Mouse (Mus musculus) heart, postnatal 25 days (tissue): ENCODE results near the gene Car2. TPM values are rescaled to one million over a fixed set of nuclear protein-coding genes. Genes with fewer than 3 reads are reported as not detected.

Source experiments
- DNase-seq: peaks from one replicate; pipeline ENCODE4 v3.0.0; 2022; ENCODE audit warnings: low spot score
- intact Hi-C: fragments of 180-260 bp; cut with DNase I; formaldehyde crosslinking; loops from one replicate; pipeline ENCODE4 v1.15.1; 2025
- total RNA-seq, 2 experiments: library from RNA; stranded (reverse); gene quantifications; 2 replicates each; pipeline ENCODE4 v1.2.3; 2021

Gene Car2
- total RNA-seq = 1 to 10 TPM; 6.9 to 8.9 TPM

DNA sequence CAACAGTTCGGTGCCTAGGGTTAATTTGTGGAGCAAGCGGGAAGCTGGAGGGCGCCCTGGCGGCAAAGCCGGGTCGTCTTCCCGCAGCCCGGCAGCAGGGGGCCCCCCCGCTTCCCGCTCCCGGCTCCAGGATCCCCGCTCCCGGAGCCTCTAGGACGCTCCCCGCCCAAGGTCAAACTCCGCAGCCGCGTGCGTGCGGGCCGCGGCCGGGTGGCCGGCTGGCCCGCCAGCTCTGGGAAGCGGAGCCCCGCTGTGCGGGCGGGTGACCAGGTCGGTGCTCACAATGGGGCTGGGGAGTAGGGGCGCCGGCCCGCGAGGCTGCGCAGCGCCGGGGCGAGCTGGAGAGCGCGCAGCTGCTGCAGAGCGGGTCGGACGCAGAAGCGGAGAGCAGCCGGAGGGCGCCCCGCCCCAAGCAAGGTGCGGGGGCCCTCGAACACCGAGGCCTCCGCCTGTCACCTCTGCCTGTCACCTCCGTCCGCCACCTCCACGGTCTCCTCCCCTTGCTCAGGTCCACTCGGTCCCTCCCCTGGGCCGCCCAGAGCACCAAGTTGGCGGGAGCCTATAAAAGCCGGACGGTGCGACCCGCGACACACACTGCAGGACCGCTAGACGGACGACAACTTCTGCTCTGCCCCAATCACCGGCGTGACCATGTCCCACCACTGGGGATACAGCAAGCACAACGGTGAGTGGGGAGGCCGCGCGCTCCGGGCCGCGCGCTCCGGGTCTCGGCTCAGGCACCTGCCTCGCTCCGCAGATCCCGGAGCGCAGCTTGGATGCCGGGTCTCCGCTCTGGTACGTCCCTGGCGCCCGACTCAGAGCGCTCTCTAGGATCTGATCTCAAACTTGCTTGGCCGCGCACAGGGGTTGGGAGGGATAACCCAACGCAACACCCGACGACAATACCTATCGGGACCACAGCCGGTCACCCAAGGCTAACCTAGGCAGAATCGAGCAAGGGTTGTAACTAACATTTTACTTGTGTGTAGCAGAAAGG is at the start of gene Car2:
Car2 (plus strand) TSS at position 172 of the 997 bp plus-strand sequence.
- DNase-seq = peak; percentile 5
- intact Hi-C loops = no loop called here

DNA sequence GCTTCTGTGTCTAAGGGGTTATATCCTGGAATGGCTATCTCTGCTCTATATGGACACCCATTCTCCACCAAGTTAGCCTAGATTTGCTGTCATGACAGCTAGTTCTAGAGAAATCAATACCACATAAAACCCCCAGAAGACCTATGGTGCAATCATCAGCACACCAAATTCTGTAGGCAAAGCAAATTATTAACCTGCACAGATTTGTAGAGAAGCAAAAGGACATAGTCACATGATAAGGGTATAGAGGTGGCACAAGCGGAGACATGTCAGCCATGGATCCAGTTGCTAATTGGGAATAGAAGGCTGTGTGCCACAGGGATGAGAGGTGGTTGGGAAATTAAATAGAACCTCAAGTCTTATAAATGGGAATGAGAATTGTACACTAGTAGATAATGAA is 47.1 kb upstream of the Car2 start:
- intact Hi-C loops = no loop called here

DNA sequence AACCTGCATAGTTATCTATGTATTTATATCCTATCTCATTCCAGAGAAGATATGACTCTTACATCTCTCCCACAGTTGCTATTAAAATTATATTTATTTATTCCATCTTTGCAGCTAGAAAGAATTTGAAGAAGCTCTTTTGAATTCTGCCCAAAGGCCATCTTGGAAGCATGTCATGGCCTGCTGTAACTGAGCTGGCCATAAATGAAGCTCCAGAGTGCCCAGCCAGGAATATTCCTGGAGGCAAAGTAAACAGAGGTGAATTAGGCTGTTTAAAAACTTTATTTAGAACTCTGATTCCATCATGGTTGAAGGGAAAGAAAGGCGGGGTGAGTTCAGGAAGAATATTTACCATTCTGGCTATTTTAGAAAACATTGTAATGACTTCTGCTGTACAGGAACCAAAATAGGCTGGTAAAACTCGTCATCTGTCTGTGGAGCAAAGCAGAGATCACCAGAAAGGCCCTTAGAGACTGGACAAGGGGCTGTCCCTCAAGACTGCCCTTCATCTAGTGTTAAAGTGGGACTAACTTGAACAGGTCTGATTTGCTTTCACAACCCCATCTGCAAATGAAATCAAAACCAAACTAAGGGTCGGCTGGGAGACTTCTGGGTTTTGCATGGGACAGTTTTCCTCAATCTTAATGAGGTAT is 46.5 kb upstream of the Car2 start:
- intact Hi-C loops = no loop called here
- DNase-seq = no peak

More for the DNA sequence above, 47.1 kb upstream of the Car2 start:
- no peak for DNase-seq

DNA sequence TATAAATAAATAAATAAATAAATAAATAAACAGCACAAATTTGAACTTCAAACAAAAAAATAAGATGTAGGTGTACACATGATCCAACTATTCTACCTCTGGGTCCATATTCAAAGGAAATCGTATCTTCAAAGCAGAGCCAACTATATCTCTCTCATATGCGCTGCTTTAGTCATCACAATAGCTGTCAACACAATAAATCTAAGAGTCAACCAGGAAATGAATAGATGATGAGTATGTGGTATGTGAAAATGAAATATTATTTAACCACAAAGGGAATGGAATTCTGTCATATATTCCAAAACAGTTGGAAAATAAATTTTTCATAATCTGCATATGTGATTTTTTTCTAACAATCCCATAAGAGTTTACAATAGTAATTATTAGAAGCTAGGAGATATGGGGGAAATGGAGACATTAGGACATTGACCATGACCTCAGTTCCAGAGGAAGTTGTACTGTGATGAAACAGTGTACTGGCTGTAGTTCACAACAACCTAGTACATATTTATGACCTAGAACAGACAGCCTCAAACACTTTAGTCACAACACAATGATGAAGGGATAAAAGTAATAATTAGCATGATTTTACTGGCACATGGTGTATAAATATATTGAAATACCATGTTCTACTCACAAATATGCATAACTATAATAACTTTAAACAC is 37.4 kb upstream of the Car2 start:
- intact Hi-C loops = no loop called here
- DNase-seq = no peak

DNA sequence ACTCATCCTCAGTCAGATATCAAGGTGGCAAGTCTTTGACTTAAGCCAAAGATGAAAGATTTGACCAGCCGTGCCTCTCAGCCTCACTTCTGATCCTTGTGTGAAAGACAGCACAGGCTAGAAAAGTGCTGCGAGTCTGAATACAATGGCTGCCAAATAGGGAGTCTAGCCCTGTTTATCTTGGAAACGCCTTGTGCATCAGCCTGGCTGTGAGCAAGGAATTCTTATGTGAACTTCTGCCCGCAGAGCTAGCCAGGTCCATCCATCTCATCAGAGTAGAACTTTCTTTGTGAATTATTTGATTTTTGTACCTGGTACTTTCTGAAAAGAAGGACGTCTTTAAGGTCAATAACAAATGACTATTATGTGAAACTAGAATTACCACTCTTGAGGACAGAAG is 32.1 kb upstream of the Car2 start:
- no peak for DNase-seq
- intact Hi-C loops = no loop called here

DNA sequence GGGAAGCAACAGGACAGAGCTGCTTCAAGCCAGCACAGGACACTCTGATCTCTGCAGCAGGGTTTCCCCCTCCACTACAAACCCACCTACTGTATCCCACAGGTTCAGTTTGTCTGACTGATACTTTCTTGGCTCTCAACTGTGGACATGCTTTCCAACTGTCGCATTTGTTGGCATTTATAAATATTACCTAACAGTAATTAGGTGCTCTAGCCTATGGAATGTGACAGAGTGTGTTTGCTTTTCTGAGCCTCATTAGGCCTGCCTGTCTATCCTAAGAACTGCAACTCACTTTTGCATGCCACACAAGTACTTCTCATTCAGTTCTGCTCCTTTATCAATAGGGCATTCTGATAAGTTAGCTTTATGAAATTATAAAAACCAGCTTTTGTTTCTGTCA is 31.6 kb upstream of the Car2 start:
- DNase-seq = no peak
- intact Hi-C loops = no loop called here

DNA sequence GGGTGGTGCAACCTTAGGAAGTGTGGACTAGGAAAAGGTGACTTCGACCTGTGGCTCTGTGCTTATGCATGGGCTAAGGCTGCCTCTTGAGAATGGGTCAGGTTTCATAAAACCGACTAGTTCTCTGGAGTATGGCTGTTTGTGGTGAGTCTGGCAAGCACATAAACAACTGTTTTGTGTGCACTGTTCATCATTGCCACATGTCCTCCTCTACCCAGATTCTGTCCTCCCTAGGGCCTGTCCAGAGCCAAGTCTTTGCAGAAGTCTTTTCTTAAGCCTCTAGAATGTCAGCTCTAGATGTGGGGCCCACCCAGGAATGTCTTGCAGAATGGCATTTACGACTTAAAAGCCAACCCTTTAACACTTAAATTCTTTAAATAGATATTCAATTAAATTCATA is 28.2 kb upstream of the Car2 start:
- no peak for DNase-seq
- intact Hi-C loops = no loop called here

DNA sequence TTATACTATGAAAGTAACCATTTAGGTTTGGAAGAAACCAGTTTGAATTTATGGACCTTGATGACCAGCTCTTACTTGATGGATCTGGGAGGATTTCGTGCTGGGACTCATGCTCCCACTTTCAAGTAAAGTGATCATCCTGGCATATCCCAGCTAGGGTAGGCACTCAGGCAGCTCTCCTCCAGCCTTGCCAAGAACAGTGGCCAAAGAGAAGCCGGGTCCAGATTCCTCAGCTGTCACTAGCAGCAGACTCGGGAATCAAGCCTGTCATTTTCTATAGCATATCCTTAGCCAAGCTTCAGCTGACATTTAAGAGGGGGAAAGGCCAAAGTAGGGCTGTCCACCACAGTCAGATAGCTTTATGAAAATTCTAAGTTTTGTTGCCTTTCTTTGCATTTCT is 25.8 kb upstream of the Car2 start:
- DNase-seq = no peak
- intact Hi-C loops = no loop called here

DNA sequence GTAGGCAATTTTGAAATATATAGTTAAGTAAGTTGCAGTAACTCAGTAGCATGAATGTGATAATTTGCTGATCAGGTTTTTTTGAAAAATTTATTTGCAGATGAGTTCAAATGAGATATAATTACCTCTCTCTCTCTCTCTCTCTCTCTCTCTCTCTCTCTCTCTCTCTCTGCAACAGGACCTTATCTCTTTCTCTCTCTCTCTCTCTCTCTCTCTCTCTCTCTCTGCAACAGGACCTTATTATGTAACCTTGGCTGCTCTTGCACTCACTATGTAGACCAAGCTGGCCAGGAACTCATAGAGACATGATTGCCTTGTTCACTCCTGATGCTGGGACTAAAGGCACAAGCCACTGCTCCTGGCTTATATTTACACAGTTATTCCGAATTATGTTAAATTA is 24.9 kb upstream of the Car2 start:
- no peak for DNase-seq
- intact Hi-C loops = no loop called here

DNA sequence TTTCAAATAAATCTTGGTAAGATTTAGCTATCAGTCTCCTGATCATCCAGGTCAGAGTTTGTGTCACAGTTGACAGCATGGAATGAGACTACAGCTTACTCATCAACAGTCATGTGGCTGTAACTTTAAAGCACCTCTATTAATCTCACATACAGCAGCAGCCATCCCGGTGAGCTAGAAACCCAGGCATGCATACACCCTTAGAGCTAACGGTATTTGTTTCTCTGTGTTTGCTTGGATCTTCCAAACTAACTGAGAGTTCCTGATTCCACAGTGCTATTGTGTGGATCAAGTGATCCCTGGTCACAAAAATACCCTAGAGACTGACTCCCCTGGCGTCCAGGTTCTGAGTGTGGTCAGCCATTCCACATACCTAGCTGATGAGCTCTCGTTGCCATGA is 24.3 kb upstream of the Car2 start:
- DNase-seq = no peak
- intact Hi-C loops = no loop called here

DNA sequence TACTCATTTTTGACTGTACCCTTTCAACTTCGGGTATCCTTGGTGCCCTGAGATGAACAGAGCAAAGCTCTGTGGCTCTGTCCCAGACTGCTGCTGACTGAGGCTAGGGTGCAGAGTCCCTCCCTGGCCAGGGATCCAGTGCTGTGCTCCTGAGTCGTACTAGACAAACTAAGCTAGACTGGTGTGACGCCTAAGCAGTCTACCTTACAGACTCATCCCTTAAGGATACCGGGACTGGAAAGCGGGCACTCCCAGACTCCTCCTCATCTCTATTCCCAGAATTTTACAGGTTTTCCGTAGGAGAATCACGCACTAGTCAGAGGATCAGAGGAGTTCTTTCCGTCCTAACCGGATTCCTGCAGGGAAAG is 23.4 kb upstream of the Car2 start:
- intact Hi-C loops = no loop called here
- no peak for DNase-seq

DNA sequence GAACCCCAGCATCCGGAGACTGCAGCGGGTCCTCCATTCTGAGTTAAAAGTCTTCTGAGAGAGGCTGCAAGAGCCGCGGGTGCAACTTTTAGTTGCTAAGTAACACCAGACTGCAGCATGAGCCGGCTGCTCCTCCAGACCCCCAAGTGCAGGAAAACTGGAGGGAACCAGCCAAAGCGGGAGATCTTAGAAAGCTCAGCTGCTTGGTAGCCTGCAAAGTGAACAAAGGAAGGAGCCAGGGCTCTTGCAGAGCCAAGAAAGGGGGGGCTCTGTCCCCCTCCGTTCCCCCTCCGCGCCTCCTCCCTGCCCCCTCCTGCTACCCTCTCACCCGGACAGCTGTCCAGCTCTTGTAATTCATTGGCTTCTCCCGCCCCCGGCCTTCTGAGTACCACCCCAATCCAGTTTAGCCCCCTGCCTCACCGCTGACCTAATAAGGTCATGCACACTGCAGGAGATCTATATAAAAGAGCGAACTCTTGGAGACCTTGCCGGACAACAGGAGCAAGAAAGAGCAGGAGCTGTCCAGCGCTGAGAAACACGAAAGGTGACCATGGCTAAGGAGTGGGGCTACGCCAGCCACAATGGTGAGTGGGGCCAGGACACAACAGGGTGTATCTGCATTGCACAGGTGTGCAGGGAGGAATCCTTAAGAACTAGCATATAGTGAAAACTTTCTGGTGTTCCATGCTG is 22.9 kb upstream of the Car2 start, which contains the start of gene Car3:
Car3 (plus strand) TSS at position 491 of the 690 bp plus-strand sequence.
- DNase-seq = no peak

DNA sequence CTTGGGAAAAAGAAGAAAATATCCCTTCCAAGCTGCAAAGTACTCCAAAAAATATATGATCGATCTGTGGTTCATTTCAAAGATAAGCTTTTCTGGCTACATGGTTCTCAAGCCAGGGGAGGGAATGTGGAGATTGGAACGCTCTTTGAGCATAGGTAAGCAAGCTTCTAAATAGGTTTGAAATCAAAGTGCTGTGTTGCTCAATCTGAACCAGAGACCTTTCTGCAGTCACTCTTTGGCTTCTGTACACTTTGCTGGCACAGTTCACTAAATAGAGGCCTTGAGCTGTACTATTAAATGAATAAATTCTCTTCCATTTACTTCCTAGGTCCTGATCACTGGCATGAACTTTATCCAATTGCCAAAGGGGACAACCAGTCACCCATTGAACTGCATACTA is 22.2 kb upstream of the Car2 start:
- intact Hi-C loops = no loop called here

More for the DNA sequence above, 22.9 kb upstream of the Car2 start, which contains the start of gene Car3:
- intact Hi-C loops = no loop called here

DNA sequence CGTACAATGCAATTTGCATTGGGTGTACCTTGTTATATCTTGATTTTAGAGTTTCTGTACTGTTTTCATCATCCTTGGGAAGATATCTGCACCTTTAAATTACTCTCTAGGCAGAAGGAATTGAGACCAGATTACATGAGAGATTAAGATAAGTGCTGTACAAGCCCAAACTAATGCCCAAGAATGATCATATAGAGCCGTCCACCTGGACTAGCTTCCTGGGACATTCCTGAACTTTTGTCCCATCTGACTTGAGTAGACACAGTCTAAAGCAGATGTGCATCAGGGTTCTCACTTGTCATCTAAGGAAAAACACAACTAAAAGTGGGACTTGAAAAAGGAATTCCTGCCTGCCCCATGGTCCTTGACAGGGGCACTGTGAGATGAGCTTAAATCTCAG is 20.1 kb upstream of the Car2 start:
- no peak for DNase-seq
- intact Hi-C loops = no loop called here

More for the DNA sequence above, 22.2 kb upstream of the Car2 start:
- no peak for DNase-seq

DNA sequence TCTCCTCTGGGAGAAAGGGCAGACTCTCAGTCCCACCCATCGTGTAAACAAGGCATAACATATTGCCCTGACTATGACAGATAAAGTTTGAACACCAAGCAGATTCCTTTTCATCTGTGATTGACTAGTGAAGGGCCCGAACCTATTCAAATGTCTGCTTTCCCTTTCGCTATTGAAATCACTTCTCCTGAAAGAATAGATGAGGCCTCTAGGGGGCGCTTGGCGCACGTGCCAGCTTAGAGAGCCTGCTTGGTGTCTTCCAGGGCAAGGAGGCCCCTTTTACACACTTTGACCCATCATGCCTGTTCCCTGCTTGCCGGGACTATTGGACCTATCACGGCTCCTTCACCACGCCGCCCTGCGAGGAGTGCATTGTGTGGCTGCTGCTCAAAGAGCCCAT is 16.3 kb upstream of the Car2 start:
- intact Hi-C loops = loop anchor here (5.0 to 10.0 kb wide), 2 partner anchors 225 to 373 kb away; no protein-coding TSS in a partner anchor
- DNase-seq = no peak

DNA sequence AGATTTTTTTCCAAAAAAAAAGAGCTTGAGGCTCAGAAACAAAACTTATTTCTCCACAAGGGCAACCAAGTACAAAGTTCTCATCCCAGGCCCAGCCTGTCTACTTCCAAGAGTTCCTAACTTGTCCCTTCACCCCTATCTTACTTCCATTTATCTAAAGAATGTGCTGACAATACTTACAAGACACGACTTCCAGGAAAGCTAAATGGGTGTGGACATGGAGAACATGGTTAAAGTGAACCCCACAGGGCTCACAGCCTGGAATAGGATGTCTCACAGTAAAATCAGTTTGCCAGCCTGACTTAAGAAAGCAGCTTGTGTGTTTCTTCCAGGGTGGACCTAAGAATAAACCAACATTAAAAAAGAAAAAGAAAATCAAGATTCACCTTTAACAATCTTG is 15.5 kb upstream of the Car2 start:
- intact Hi-C loops = loop anchor here (5.0 to 10.0 kb wide), 2 partner anchors 224 to 372 kb away; no protein-coding TSS in a partner anchor
- no peak for DNase-seq

DNA sequence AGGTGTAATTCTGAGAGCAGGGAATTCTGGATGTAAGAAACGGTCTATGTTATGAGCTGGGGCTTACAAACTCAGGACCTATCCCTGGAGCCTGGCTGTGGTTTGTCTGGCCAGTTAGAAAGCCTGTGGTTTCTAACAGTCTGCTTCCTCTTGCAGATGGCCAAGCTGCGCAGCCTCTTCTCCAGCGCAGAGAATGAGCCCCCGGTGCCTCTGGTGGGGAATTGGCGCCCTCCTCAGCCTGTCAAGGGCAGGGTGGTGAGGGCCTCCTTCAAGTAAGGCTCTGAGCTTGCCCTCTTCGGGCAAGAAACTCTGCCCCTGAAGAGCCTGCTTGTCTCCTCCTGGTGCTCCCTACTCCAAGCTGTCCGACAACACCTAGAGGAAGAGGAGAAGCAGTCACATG is 14.7 kb upstream of the Car2 start:
- no peak for DNase-seq
- intact Hi-C loops = loop anchor here (5.0 to 10.0 kb wide), 2 partner anchors 223 to 371 kb away; no protein-coding TSS in a partner anchor

DNA sequence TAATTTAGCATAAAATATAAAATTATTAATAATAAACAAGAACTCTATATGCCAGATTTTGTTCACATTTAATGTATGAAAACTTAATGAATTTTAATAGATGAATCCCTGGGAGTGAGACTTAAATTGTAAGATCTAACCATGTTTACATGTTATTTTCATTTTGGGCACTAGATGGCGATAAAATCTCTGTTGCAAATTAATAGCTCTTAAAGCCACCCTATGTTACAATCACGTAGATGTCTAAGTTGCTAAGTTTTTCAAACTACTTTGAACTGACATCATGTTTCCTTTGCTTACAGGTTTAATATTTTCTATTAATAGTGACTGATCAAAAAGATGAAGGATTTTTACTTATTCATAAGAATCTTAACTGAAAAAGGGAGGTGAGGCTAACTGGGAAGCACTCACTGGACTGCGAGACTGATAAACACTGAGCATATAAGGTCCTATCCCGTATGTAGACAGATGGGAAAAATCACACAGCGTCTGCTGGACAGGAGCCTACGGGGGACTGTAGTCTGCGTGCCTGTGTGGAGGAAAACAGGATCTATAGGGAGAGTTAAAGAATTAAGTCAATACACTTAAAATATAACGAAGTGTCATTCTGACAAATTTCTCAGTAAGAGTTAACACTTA is 11.6 kb upstream of the Car2 start:
- intact Hi-C loops = loop anchor here (1.0 to 10.0 kb wide), 3 partner anchors 220 to 368 kb away; no protein-coding TSS in a partner anchor
- DNase-seq = no peak

DNA sequence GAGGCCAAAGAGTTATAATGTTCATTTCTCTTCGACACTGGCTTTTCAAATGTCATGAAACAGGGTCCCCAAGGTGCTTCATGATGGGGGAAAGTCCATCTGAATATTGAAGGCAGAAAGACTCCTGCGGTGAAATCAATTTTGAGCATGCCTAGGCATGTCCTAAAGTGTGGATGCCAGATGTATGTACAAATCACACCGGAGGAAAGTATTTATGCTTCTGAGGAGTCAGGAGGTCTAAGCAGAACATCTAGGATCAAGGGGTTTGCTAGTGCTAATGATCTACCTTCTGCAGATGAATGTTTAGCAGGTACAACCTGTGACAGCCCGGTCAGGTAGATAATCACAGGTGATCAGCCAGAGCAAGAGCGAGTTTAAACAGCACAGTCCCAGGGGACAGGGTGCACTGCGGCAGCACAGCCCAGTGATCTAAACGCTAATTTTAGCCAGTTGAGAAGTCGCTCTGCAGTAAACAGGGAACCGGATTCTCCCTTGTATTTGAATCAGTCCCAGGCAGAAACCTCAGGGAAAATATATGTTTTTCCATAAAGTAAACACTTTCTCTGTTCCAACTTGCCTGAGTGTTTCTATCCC is 9.7 kb upstream of the Car2 start:
- no peak for DNase-seq
- intact Hi-C loops = loop anchor here (10.0 kb wide), 1 partner anchor 218 kb away; no protein-coding TSS in a partner anchor
